Mouse (Mus musculus) effector memory CD4-positive, alpha-beta T cell, adult 5 months (primary cell): ENCODE data around the gene Tmem38a. TPM values are rescaled to one million over a fixed set of nuclear protein-coding genes. Genes with fewer than 3 reads are reported as not detected.

Experiments
- polyA plus RNA-seq: library from polyadenylated mRNA; unstranded; fragments of 100-300 nt; shearing (Covaris generic); gene quantifications from one replicate; pipeline ENCODE4 v1.2.1, GENCODE M21; 2017

The Tmem38a gene
- 1.8 TPM for polyA plus RNA-seq

GRCm38 (mm10) chr8:72571611-72572473 is at the start of gene Tmem38a:
TSS of gene Tmem38a (plus strand) at chr8:72572055.

GRCm38 (mm10) chr8:72547802-72548643 is 23.8 kb upstream of the Tmem38a start, which contains the start of gene Med26:
TSS of gene Med26 (minus strand) at chr8:72548270.

GRCm38 (mm10) chr8:72570633-72571610 is 933 bp upstream of the Tmem38a start, which contains the start of gene Smim7:
TSS of gene Smim7 (minus strand) at chr8:72571088.

Other genes with a start within 250 kb of the Tmem38a start
- gene Eps15l1, start 150.6 kb upstream of the Tmem38a start, polyA plus RNA-seq = 40.9 TPM
- gene Calr3, start 128.2 kb upstream of the Tmem38a start, polyA plus RNA-seq = 0.97 TPM
- 4.4 TPM for gene 1700030K09Rik, start 128.2 kb upstream of the Tmem38a start, polyA plus RNA-seq
- 86.9 TPM for gene Cherp, start 96.8 kb upstream of the Tmem38a start, polyA plus RNA-seq
- gene Slc35e1, start 79.4 kb upstream of the Tmem38a start, polyA plus RNA-seq = 156 TPM
- 21.1 TPM for gene Med26, start 23.8 kb upstream of the Tmem38a start, polyA plus RNA-seq
- gene Smim7, start 967 bp upstream of the Tmem38a start, polyA plus RNA-seq = 71.3 TPM
- 0.12 TPM for gene Nwd1, start 74.7 kb downstream of the Tmem38a start, polyA plus RNA-seq
- gene Sin3b, start 151.2 kb downstream of the Tmem38a start, polyA plus RNA-seq = 184 TPM
- 2.0 TPM for gene F2rl3, start 189.8 kb downstream of the Tmem38a start, polyA plus RNA-seq